Mouse (Mus musculus) ZHBTc4 (cell line): ENCODE measurements at regions not wholly inside any gene's neighbourhood (a gene's known extent, or its start where the extent isn't known, plus 50 kb on each side); places are given as distances from the start of the nearest gene placed in this dataset.

Experiments
- DNase-seq: peaks from one replicate; pipeline ENCODE4 v3.0.0-alpha.2; 2011; ENCODE audit warnings: low read depth, low spot score

- DNase-seq: peak; percentile 29
These were observed 394.7 kb upstream of the Slitrk6 start for GRCm38 (mm10) chr14:111149653-111150052.

- DNase-seq: peak; percentile 91
These were observed 361.7 kb upstream of the Slitrk6 start for GRCm38 (mm10) chr14:111116600-111116999.

- DNase-seq: no peak
These were observed 348.6 kb upstream of the Slitrk6 start for GRCm38 (mm10) chr14:111103579-111103978.

GRCm38 (mm10) chr14:111100257-111100656, 345.3 kb upstream of the Slitrk6 start:
- no peak for DNase-seq

- no peak for DNase-seq
These were observed 341.3 kb upstream of the Slitrk6 start for GRCm38 (mm10) chr14:111096229-111096628.

- DNase-seq: no peak
These were observed 319.6 kb upstream of the Slitrk6 start for GRCm38 (mm10) chr14:111074517-111074916.

- no peak for DNase-seq
These were observed 318.6 kb upstream of the Slitrk6 start for GRCm38 (mm10) chr14:111073529-111073928.
